Mouse (Mus musculus) MEL (cell line): ENCODE measurements around the gene Mndal.
A peak's percentile ranks its signal among the peaks of the same experiment; 100 is the strongest.
"Not testable (repeated sequence)": the region's sequence is repeated elsewhere in the genome, so short reads cannot be mapped to it uniquely, and the experiment has no call there.

Source experiments
- CHD2 ChIP-seq: IDR thresholded peaks from 2 replicates; pipeline ENCODE4 v1.6.1; 2011; ENCODE audit warnings: low read length, improper control_type of control experiment
- CTCF ChIP-seq, 3 experiments: IDR thresholded peaks in 2 of 3; conservative IDR thresholded peaks in 1 of 3; 2 replicates each; pipeline ENCODE4 v1.5.1; 2011 to 2012; ENCODE audit warnings: low read length in 3 of 3, low read depth in 2 of 3, mild to moderate bottlenecking in 2 of 3, improper control_type of control experiment in 1 of 3, inconsistent platforms in 1 of 3, mixed read lengths in 1 of 3, moderate library complexity in 1 of 3; ENCODE audit not compliant: control insufficient read depth in 1 of 3, insufficient read depth in 1 of 3, poor library complexity in 1 of 3, severe bottlenecking in 1 of 3
- E2F4 ChIP-seq: IDR thresholded peaks from 2 replicates; pipeline ENCODE4 v1.6.1; 2011; ENCODE audit warnings: low read depth, low read length, improper control_type of control experiment, borderline replicate concordance
- EP300 ChIP-seq, 2 experiments: IDR thresholded peaks; 2 replicates each; pipeline ENCODE4 v1.6.1; 2011; ENCODE audit warnings: improper control_type of control experiment in 2 of 2, low read length in 2 of 2, low read depth in 1 of 2, mild to moderate bottlenecking in 1 of 2
- ETS1 ChIP-seq: IDR thresholded peaks from 2 replicates; pipeline ENCODE4 v1.6.1; 2012; ENCODE audit warnings: low read depth, mild to moderate bottlenecking, inconsistent platforms, low read length, improper control_type of control experiment, moderate library complexity
- POLR2A ChIP-seq, 2 experiments: IDR thresholded peaks; 2 replicates each; pipeline ENCODE4 v1.6.1; 2011 to 2012; ENCODE audit warnings: low read length in 2 of 2, mild to moderate bottlenecking in 2 of 2, control low read depth in 1 of 2, improper control_type of control experiment in 1 of 2, low read depth in 1 of 2, moderate library complexity in 1 of 2; ENCODE audit not compliant: control insufficient read depth in 1 of 2, insufficient read depth in 1 of 2, poor library complexity in 1 of 2
- TCF12 ChIP-seq: IDR thresholded peaks from 2 replicates; pipeline ENCODE4 v1.6.1; 2014; ENCODE audit warnings: low read depth, mild to moderate bottlenecking, inconsistent platforms, low read length, improper control_type of control experiment, moderate library complexity
- USF1 ChIP-seq: IDR thresholded peaks from 2 replicates; pipeline ENCODE4 v1.6.1; 2014; ENCODE audit warnings: low read depth, mild to moderate bottlenecking, inconsistent platforms, low read length, improper control_type of control experiment, moderate library complexity

GRCm38 (mm10) chr1:173949044-173949443, 6.8 kb upstream of the Mndal start:
- TF ChIP-seq POLR2A (IDR thresholded peaks at IDR 0.05; ENCODE audit: control insufficient read depth in 1 of 2, insufficient read depth in 1 of 2, low read depth in 1 of 2, low read length in 2 of 2, poor library complexity in 1 of 2); CHD2; ETS1; E2F4; TCF12; USF1; CTCF (IDR thresholded peaks at IDR 0.05 in 2 of 3, conservative IDR thresholded peaks at IDR 0.05 in 1 of 3; ENCODE audit: control insufficient read depth in 1 of 3, insufficient read depth in 1 of 3, low read depth in 2 of 3, low read length in 3 of 3, poor library complexity in 1 of 3, severe bottlenecking in 1 of 3): not testable (repeated sequence)
- TF ChIP-seq EP300 (IDR thresholded peaks at IDR 0.05; ENCODE audit: low read depth in 1 of 2, low read length in 2 of 2): peak; percentile 60 to 70; a peak in 3 of 4 replicates
